Mouse (Mus musculus) retina, postnatal 7 days (tissue): ENCODE measurements around the gene Dnah3.
A peak's percentile ranks its signal among the peaks of the same experiment; 100 is the strongest.

Source experiments
- DNase-seq: peaks from one replicate; pipeline ENCODE4 v3.0.0-alpha.2; 2012; ENCODE audit warnings: low read depth, low spot score

Gene Dnah3

GRCm38 (mm10) chr7:119941569-119941968 is 153.5 kb downstream of the Dnah3 start:
- DNase-seq, result no peak

GRCm38 (mm10) chr7:119937036-119937435 is 158.0 kb downstream of the Dnah3 start:
- DNase-seq, result no peak

- DNase-seq, result no peak
Observed at GRCm38 (mm10) chr7:119936321-119936720, 158.8 kb downstream of the Dnah3 start.

- DNase-seq, result no peak
Observed at GRCm38 (mm10) chr7:119928783-119929440, 166.2 kb downstream of the Dnah3 start.

GRCm38 (mm10) chr7:119921054-119921453 is 174.0 kb downstream of the Dnah3 start:
- DNase-seq, result no peak

- peak; percentile 23 for DNase-seq
Observed at GRCm38 (mm10) chr7:119920457-119920856, 174.6 kb downstream of the Dnah3 start.

DNA sequence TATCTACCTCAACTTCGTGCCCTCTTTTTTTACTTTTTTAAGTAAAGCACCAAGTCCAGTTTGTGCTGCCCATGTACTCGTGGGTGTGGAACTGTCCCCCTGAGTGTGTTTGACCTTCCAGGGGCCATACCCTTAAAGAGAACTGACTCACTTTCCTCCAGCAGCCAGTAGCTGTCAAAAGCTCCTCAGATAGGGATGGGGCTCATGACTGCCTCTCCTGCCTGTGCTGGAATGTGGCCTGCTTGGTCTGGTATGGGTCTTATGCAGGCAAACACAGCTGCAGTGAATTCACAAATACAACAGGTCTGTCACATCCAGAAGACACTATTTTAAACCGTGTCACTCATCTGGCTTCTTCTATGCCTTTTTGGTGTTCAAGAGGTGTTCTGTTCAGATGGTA is 183.4 kb downstream of the Dnah3 start:
- DNase-seq, result no peak

- DNase-seq, result no peak
Observed at GRCm38 (mm10) chr7:119906523-119907215, 188.4 kb downstream of the Dnah3 start.

- no peak for DNase-seq
Observed at GRCm38 (mm10) chr7:119899386-119900057, 195.6 kb downstream of the Dnah3 start.

DNA sequence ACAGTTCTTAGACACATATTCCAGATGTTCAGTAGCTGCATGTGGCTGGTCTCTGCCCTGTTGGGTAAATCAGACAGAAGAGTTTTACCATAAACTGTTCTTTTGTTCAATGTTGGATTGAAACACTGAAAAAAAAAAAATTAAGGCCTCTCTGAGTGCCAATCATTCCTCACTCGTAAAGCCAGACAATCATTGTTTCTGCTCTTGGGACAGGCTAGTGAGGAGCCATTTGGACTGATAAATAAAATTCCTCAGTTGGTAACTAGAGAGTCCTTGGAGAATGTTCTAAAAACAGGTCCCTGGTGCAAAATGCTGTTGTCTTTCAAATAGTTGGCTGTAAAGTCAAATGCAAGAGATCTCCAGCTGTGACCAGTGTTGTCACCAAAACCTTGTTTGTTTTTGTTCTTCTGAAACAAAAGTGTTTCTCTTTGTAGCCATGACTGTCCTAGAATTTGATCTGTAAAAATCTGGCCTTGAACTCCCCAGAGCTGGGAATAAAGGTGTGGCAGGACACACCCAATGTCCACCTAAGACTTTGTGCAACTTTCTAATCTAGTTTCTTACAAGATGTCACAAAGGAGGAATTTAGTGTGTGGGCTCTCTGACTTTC is 196.7 kb downstream of the Dnah3 start:
- DNase-seq, result no peak

DNA sequence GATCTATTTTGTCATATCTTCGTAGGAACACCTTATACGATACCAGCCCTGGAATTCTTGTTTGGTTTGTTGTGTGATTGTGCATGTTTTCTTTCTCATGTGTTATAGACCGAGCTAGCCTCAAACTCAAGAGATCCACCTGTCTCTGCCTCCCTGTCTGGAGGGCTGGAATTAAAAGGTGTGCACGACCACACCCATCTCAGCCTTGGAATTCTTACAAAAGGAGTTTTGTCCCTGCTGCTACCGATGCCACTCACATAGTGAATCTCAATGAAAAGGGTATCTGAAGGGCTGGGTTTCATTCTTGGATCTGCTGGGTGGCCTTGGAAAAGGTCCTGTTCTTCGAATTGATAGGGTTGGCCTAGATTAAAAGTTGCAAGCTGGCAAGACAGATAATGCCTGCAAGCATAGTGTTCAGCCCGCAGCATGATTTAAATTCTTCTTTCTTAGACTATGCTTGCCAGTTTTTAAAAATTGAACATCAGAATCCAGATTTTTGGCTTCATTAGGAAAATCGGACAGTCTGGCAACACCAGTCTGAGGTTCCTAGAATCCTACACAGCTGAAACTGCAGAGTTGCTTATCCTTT is 197.5 kb downstream of the Dnah3 start:
- no peak for DNase-seq

DNA sequence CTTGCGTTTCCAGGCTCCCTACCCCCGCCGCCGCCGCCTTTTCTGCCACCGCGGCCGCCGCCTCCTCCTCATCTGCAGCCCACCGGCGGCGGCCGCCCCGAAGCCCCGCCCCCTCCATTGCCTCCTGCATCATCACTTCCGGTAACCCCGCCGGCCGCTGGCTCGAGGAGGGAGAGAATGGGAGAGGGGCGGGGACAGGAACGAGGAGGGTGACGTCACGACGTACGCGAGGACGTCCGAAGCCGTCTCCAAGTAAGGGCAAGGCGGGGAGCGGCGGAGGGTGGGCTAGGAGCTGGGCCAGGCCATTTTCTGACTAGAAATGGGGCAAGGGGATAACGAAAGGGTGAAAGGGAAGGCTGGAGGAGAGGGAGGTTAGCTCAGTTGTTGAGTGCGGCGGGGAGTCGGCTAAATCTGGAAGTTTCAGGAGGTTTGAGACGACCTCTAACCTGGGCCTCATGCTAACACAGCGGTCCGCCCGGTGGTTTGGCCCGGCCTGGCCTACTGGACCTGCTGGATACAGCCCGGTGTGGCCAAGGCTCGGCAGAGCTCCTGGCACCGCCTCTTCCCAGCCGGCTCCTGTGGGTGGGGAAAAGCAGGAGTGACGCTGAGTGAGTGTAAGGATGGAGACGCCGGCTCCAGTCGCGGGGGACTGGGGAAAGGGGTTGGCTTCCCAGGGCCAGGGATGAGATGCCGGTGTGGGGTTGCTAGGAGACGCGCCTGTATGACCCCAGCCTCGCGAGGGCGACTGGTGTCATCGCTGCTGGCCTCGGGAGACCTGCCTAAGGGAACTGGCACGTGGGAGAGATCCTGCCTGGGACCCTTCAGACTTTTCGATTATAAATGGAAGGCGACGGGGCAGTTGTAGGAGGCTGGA is 199.2 kb downstream of the Dnah3 start, which contains the start of the genes Lyrm1 and Dcun1d3:
TSS of gene Lyrm1 (plus strand) at position 223 of the 874 bp plus-strand sequence.
TSS of gene Dcun1d3 (minus strand) at position 660 of the 874 bp plus-strand sequence.
- peak; percentile 96 for DNase-seq

DNA sequence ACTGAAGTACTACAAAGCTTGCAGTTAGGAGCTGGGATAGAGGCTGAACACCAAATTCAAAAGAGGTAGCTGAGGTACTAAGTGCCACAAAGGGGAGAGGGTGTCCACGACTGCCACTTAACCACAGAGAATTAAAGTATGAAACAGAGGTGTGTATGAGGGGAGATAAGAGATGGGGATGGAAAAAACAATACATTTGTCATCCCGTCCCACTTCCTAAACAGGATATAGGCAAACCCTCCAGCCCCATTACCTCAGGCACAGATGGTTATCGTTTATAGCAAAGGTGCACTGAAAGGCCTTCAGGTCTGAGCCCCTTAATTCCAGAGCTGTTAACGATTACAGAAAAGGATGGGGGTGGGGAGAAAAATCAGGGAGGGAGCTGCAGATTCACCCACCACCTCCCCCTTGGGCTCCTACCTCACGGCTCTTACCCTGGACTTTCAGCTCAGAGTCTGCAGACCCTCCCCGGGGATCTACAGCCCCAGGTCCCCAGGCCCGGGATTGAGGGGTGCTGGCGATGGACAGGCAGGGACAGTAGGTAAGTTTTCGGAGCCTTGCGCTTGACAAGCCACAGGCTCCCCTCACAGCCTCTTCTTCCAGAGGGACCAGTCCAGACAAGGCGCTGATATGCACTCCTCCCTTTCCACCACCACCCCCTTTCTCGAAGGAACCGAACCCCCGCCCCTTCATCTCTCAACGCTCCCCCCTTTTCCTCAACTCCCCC is 200.1 kb downstream of the Dnah3 start:
- DNase-seq, result peak; percentile 21

- DNase-seq, result no peak
Observed at GRCm38 (mm10) chr7:119892742-119893141, 202.3 kb downstream of the Dnah3 start.

DNA sequence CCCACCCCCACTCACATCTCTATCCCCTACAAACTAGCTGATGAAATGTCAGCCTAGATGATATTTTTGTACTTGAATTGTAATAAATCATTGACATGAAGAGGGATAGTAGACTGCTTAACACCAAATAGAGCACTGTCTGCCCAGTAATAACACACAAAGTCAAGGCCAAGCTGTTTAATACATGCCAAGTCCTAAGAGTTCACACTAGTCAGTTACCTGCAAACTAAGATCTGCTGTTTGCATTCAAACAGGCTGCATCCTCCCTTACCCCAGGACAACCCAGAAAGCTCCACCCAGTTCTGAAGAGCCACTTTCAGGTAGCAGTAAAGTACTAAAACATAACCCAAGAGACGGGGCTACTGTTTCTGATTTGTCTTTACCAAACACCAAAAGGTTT is 202.9 kb downstream of the Dnah3 start:
- DNase-seq, result no peak

DNA sequence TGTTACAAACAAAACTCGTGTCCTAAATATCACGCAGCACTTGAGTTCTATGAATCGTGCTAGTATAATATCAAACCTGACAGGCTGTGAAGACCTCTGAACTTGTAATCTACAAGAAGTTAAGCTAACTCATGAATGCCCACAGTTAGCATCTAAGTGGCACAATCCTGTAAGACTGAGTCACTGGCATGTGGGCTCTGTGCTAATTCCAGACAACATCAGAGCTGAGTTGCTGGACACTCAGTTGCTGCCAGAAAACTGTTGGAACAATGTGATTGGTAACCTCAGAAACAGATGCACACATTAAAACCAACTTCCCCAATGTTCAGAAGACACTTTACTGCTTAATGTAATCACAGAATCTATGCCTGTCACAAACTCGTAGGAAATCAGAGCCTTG is 207.2 kb downstream of the Dnah3 start:
- DNase-seq, result no peak

DNA sequence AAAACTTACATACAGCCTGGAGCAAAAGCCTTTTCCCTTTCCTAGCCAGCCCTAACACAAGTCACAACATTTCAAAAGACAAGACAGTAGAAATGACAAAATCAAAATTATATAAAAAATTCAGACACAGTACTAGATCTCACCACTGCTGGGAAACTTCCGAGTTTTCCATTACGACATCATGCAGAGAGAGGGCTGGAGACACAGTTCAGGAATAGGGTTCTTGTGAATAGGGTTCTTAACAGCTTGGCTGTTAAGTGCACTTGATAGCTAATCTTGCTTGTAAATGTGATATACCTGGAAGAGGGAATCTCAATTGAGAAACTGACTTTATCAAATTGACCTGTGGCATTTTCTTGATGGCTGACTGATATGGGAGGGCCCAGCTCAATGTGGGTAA is 213.9 kb downstream of the Dnah3 start:
- DNase-seq, result no peak

- DNase-seq, result no peak
Observed at GRCm38 (mm10) chr7:119880345-119880744, 214.7 kb downstream of the Dnah3 start.

GRCm38 (mm10) chr7:119879171-119879570 is 215.9 kb downstream of the Dnah3 start:
- no peak for DNase-seq

- DNase-seq, result no peak
Observed at GRCm38 (mm10) chr7:119875776-119876440, 219.2 kb downstream of the Dnah3 start.
